Mouse (Mus musculus): Measurements from ENCODE around the gene Mybbp1a.
A peak's percentile ranks its signal among the peaks of the same experiment; 100 is the strongest.

GRCm38 (mm10) chr11:72481952-72482351, 40.8 kb downstream of the Mybbp1a start:
- no peak for TF ChIP-seq TAL1 (IDR thresholded peaks at IDR 0.05; ENCODE audit: low read length)
- 0 out of 2 replicates have a peak, but pooled peaks have one; percentile 33 for TF ChIP-seq GATA1 (IDR thresholded peaks at IDR 0.05; ENCODE audit: low read length)

Measured in erythroblast, embryonic 14.5 days (primary cell).